Mouse (Mus musculus) limb, embryonic 13.5 days (tissue): ENCODE measurements around the gene Sh3glb1. TPM values are rescaled to one million over a fixed set of nuclear protein-coding genes. Genes with fewer than 3 reads are reported as not detected.
A peak's percentile ranks its signal among the peaks of the same experiment; 100 is the strongest.
"Not testable (repeated sequence)": the region's sequence is repeated elsewhere in the genome, so short reads cannot be mapped to it uniquely, and the experiment has no call there.

Experiments
- ATAC-seq: fragments of 200-750 bp; cut with Nextera tagmentation; 2 replicates; pipeline ENCODE4 v1.8.0; 2017; ENCODE audit warnings: low read depth, moderate number of reproducible peaks, moderate TSS enrichment; ENCODE audit not compliant: low FRiP score
- H3K27ac ChIP-seq: fragments of 300-500 bp; sonication (generic); 2 replicates; pipeline ENCODE4 v1.5.1; 2015; ENCODE audit warnings: inconsistent platforms, mild to moderate bottlenecking, moderate library complexity
- H3K27me3 ChIP-seq: fragments of 300-500 bp; sonication (generic); 2 replicates; pipeline ENCODE4 v1.6.1; 2015; ENCODE audit warnings: mild to moderate bottlenecking, inconsistent platforms
- H3K36me3 ChIP-seq: fragments of 300-500 bp; sonication (generic); 2 replicates; pipeline ENCODE4 v1.6.1; 2015; ENCODE audit warnings: inconsistent platforms, mild to moderate bottlenecking, moderate library complexity
- H3K4me1 ChIP-seq: fragments of 300-500 bp; sonication (generic); 2 replicates; pipeline ENCODE4 v1.6.1; 2015; ENCODE audit warnings: inconsistent platforms
- H3K4me2 ChIP-seq: fragments of 300-500 bp; sonication (generic); replicated peaks from 2 replicates; pipeline ENCODE4 v1.6.1; 2015; ENCODE audit warnings: inconsistent platforms, mild to moderate bottlenecking, moderate library complexity
- H3K4me3 ChIP-seq: fragments of 300-500 bp; sonication (generic); 2 replicates; pipeline ENCODE4 v1.5.1; 2015; ENCODE audit warnings: moderate library complexity, mild to moderate bottlenecking, inconsistent platforms
- H3K9ac ChIP-seq: fragments of 300-500 bp; sonication (generic); 2 replicates; pipeline ENCODE4 v1.6.1; 2015; ENCODE audit warnings: mild to moderate bottlenecking, inconsistent platforms
- H3K9me3 ChIP-seq: fragments of 300-500 bp; sonication (generic); 2 replicates; pipeline ENCODE4 v1.6.1; 2016; ENCODE audit warnings: inconsistent platforms
- WGBS: fragments of 180-500 bp; shearing (Covaris S2); methylation state at CpG from one replicate; pipeline ENCODE4 v1.1.7; 2015; 5-methylcytosine and 5-hydroxymethylcytosine counted together
- polyA plus RNA-seq: library from polyadenylated mRNA; unstranded; fragments of >200 nt; fragmentation: Nextera tagmentation; extraction: Ambion mirVana; gene quantifications from 2 replicates; pipeline ENCODE4 v1.2.1, GENCODE M21; 2015

The Sh3glb1 gene
- 116 and 126 TPM in 2 replicates for polyA plus RNA-seq

DNA sequence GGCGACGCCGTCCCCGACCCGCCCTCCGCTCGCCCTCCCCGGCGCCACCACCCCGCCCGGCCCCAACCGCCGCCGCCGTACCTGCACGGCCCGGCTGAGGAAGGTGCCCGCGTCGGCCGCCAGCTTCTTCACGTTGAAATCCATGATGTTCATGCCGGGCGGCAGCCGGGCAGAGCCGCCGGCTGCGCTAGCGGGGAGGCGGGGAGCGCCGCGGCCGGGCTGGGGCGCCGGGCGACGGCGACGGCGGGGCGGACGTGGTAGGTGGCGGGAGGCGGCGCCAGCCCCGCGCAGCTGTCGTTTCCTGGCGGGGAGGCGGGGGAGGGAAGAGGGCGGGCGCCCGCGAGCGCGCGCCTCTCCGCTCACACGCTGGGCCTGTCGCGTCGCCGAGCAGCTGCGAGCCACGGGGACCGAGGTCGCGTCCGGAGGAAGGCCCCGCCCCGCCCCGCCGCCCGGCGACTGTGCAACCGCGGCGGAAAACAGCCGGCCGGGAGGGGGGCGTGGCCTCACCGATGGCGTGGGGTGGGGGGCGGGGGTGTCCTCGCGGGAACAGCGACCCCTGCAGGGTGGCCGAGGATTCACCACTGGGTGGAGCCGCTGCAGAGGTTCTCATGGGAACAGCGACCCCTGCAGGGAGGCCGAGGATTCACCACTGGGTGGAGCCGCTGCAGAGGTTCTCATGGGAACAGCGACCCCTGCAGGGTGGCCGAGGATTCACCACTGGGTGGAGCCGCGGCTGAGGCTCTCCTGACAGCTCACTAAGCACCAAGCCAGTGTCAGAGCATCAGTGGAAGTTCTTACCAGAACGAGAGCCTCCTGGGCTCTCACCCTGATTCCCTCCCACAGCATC lies at the start of gene Sh3glb1:
Sh3glb1 (minus strand) TSS at position 435 of the 847 bp plus-strand sequence.
- peak within 1 kb of the TSS; percentile 85 for H3K4me3 ChIP-seq
- 1% methylated on average over 64 of the region's 98 CpGs for WGBS
- peak; percentile 92 for ATAC-seq
- peak within 1 kb of the TSS; percentile 93 for H3K9ac ChIP-seq
- no peaks in the 10 kb centered on the region for H3K9me3 ChIP-seq
- H3K4me1 ChIP-seq: peaks cover 45% of the 10 kb centered on the region
- peak within 1 kb of the TSS; percentile 88 for H3K4me2 ChIP-seq
- no peaks in the 10 kb centered on the region for H3K27me3 ChIP-seq
- peak within 1 kb of the TSS; percentile 98 for H3K27ac ChIP-seq
- no peaks in the 10 kb centered on the region for H3K36me3 ChIP-seq

DNA sequence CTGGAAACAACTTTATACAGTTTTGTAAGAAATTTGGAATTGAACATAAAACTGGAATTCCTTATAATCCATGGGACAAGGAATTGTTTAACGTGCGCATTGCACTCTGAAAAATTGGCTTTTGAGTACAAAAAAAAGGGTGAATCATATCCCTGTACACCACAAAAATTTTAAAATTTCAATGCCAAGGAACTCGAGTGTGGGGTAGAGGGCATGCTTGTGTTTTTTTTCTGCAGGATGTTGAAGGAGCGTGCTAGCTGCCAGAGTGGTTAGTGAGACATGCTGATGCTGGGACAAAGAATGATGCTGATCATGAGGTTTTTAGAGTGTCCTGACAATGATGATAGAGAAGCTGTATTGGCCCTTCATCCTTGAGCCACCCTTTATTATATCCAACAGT lies 45.0 kb upstream of the Sh3glb1 start:
- Histone ChIP-seq H3K36me3 (no peaks in the 10 kb centered on the region), H3K4me2 (no peak overlapping the region), H3K4me3 (no peak overlapping the region), H3K27me3 (no peaks in the 10 kb centered on the region), H3K9me3 (no peaks in the 10 kb centered on the region), H3K27ac (no peak overlapping the region), H3K4me1 (peaks cover 6% of the 10 kb centered on the region; the same call in 1 of the 2 replicates), H3K9ac (no peak overlapping the region)
- no peak for ATAC-seq
- 87% methylated on average over 4 of the region's 4 CpGs for WGBS

DNA sequence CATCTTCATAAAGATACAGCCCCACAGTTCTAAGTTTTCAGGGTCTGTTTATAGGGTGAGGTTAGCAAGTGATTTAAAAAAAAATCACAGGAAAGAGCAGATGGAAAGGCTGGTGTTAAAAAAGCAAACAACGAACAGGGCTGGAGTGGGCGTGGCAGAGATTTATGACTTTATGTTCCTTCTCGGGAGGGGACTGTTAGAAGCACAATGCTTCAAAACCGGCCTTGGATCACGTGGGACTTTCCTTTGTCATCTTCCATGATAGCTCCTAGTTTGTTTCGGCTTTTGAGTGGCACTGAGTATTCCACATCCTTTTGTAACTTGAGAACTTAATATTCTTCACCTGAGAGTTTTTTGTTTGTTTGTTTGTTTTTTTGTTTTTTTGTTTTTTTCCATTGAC lies 41.3 kb upstream of the Sh3glb1 start:
- H3K4me2 ChIP-seq: no peak overlapping the region
- H3K9ac ChIP-seq: no peak overlapping the region
- 33% methylated on average over 6 of the region's 6 CpGs for WGBS
- H3K4me1 ChIP-seq: peaks cover 6% of the 10 kb centered on the region; the same call in 1 of the 2 replicates
- H3K9me3 ChIP-seq: no peaks in the 10 kb centered on the region
- H3K4me3 ChIP-seq: no peak overlapping the region
- H3K36me3 ChIP-seq: no peaks in the 10 kb centered on the region
- ATAC-seq: no peak
- no peak overlapping the region for H3K27ac ChIP-seq
- H3K27me3 ChIP-seq: no peaks in the 10 kb centered on the region

DNA sequence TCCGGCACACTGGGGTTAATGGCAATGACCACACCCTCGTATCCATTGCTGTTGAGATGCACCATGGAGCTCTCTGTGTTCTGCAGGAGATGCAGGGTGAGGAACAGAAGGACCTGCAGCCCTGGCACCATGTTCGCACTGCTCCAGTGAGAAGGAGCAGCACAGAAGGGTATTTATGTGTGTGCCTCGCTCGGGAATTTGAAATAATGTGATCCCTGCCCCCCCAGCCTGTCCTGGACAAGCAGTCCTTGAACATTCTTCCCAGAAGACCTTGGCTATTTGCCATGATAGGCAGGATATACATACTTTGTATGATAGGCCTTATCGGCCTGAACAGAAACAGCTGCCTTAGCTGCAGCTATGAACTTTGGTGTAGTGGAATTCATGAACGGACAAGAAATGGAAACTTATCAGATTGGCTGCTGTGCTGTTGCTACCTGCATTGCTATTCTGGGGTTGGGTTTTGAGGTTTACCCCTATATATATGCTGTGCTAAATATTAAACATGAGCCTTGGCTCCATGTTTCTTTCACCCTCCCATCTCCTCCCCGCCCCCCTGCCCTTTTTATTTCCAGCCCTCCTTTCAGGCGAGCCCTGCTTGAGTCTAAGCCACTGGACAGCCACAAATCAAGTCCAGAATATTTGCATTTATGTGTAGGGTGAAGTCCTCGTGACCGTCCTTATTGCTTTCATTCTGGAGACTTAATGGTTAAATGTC lies 40.6 kb upstream of the Sh3glb1 start, which contains the start of gene Clca3a1:
Clca3a1 (minus strand) TSS at position 386 of the 718 bp plus-strand sequence.
- H3K9ac ChIP-seq: no peak within 1 kb of the TSS
- peaks cover 6% of the 10 kb centered on the region; the same call in 1 of the 2 replicates for H3K4me1 ChIP-seq
- no peak within 1 kb of the TSS for H3K4me3 ChIP-seq
- no peaks in the 10 kb centered on the region for H3K36me3 ChIP-seq
- H3K27ac ChIP-seq: no peak within 1 kb of the TSS
- no peaks in the 10 kb centered on the region for H3K9me3 ChIP-seq
- ATAC-seq: no peak
- no peaks in the 10 kb centered on the region for H3K27me3 ChIP-seq
- 71% methylated on average over 11 of the region's 11 CpGs for WGBS
- no peak within 1 kb of the TSS for H3K4me2 ChIP-seq

DNA sequence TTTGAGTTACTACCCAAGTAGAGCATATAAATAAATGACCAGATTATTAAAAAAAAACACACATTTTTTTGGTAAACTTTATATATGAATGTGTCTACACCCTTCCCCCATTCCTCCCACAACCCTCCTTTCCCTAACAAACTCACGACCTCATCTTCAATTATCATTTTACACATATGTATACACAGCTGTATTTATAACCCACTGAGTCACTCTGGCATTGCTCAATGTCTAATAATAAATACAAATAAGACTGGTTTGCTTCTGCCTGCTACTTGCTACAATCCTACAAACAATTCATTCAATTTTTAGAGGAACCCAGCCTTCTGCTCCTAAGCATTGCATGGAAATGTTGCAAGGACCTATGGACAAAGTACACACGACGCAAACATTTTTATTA lies 39.6 kb upstream of the Sh3glb1 start:
- Histone ChIP-seq H3K36me3 (no peaks in the 10 kb centered on the region), H3K27ac (no peak overlapping the region), H3K9ac (no peak overlapping the region), H3K4me2 (no peak overlapping the region), H3K9me3 (no peaks in the 10 kb centered on the region), H3K4me3 (no peak overlapping the region), H3K4me1 (peaks cover 6% of the 10 kb centered on the region; the same call in 1 of the 2 replicates), H3K27me3 (no peaks in the 10 kb centered on the region)
- ATAC-seq: no peak
- WGBS: 83% methylated on average over 3 of the region's 3 CpGs

DNA sequence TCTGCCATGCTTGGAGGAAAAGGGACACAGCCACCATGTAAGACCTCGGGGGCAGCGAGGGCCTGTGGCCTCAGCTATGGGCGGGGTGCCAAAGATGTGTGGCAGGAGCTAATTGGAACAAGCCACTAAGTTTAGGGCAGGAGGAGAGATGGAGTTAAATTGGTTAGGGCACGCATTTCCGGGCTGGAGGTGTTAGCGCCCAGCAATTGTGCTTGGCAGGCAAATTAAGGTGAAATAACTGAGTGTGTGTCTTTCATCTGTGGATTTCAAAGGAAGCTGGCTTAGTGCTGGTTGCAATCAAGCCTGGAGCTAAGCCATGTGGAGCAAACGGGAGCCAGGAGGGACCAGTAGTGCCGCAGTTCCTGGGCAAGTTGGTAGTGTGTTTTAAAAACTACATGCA lies 36.0 kb upstream of the Sh3glb1 start:
- not testable (repeated sequence) for H3K9ac ChIP-seq, H3K36me3 ChIP-seq, H3K27ac ChIP-seq, H3K4me2 ChIP-seq, H3K4me1 ChIP-seq, H3K27me3 ChIP-seq, H3K4me3 ChIP-seq, ATAC-seq, H3K9me3 ChIP-seq
- 30% methylated on average over 8 of the region's 8 CpGs for WGBS

DNA sequence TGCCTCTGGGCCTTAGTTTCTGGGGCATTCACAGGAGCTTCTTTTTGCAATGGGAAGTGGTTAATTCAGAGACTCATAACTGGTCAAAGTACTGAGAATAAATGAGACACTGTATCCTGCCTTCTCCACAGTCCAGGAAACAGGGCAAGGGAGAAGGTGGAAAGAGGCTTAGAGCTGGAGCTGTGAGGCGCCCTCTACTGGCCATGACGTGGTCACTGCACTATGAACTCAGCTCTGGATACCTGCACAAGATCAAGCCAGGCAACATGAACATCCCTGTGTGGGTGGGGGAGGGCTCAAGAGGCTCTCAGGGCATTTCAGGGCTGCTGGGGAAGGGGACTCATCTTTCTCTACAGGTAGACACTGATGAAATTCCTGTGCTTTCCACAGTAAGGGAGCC lies 33.0 kb upstream of the Sh3glb1 start:
- 3% methylated on average over 2 of the region's 2 CpGs for WGBS
- Histone ChIP-seq H3K4me2 (no peak overlapping the region), H3K4me1 (no peaks in the 10 kb centered on the region), H3K27me3 (no peaks in the 10 kb centered on the region), H3K9me3 (no peaks in the 10 kb centered on the region), H3K36me3 (no peaks in the 10 kb centered on the region), H3K4me3 (no peak overlapping the region), H3K27ac (no peak overlapping the region), H3K9ac (no peak overlapping the region)
- ATAC-seq: no peak

DNA sequence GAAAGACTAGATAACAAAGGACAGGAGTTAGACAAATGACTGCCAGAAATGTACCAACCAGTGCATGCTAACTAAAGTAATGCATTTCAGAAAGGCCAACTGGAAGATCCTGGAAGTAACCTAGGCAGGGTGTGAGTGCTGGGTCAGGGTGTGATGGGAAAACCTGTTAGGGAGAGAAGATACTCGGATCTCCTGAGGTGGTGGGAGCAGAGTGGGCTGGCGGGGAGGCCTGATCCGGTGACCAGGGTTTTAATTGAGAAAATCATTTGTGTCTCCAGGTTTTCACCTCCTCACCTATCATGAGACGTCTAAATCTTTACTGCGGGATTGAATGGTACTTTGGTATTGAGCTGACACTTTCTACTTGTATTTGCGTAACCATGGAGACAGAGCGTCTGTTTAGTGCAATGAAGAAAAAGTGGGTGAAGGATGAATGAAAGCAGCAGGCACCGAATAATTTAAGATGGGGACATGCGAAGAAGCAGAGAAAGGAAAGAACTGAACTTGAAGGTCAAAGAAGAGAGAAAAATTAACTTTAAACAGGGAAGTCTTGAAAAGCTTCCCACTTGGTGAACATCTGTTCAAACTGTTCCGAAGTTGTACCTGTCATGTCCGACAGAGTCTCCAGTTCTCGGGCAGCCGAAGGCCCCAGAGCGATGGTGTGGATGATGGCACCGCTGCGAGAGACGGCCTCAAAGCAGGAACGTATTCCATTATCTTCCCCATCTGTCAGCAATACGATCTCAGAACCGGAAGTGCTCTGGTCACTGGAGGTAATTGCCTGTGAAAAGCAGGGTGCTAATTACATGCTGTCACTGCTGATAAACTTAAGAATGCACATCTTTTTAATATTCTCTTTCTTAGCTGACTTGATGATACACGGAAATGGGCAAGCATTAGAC lies 29.2 kb upstream of the Sh3glb1 start:
- not testable (repeated sequence) for H3K4me2 ChIP-seq, ATAC-seq, H3K36me3 ChIP-seq

DNA sequence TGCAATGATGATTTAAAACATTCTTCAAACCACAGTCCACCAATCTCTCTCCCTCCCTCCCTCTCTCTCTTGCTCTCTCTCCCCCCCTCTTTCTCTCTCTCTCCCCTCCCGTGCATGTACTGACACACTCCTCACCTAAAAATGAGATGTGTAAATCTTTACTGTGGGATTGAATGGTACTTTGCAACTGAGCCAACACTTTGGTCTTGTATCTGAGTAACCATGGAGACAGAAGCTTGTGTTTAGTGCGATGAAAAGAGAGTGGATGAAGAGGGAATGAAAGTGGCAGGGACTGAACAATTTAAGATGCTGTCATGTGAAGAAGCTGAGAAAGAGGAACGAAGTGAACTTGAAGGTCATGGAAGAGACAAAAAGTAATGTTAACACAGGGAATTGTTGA lies 27.6 kb upstream of the Sh3glb1 start:
- not testable (repeated sequence) for H3K27me3 ChIP-seq, H3K36me3 ChIP-seq, H3K4me1 ChIP-seq, ATAC-seq, H3K4me3 ChIP-seq, H3K9me3 ChIP-seq, H3K9ac ChIP-seq, H3K4me2 ChIP-seq, H3K27ac ChIP-seq
- WGBS: 68% methylated on average over 3 of the region's 3 CpGs

More for the DNA sequence above, 29.2 kb upstream of the Sh3glb1 start:
- H3K4me1 ChIP-seq, H3K9me3 ChIP-seq, H3K4me3 ChIP-seq, H3K9ac ChIP-seq, H3K27me3 ChIP-seq, H3K27ac ChIP-seq: not testable (repeated sequence)
- 47% methylated on average over 19 of the region's 21 CpGs for WGBS

DNA sequence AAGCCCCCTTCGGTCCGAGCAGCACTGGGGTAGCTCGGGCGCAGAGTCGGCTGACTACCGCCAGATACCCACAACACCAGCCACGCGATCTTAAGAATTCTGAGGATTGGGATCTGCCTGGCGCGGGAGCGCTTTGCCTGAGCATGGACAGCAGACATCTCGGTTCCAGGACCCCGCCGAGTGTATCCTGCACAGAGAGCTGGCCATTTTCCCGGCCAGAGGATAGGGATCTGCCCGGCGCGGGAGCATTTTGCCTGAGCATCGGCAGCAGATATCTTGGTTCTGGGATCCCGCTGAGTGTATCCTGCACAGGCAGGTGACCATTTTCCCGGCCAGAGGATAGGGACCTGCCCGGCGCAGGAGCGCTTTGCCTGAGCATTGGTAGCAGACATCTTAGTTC lies 18.3 kb upstream of the Sh3glb1 start:
- H3K27ac ChIP-seq, ATAC-seq: not testable (repeated sequence)

DNA sequence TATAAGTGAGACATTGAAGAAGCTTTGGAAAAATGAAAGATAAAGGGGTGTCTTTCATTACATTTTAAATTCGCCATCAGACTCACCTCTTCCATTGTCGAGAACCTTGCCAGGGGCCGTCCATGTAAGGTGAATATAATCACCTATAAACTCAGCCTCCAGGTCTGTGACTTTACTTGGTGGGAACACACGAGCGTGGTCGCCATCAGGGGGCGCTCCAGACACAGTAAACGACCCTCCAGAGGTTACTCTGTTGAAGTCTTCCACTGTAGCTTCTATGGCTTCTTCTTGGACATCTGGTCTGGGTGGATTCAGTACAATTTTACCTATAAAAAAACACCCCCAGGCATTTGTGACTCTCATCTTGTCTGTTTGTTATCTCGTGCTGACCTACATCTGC lies 16.7 kb upstream of the Sh3glb1 start:
- no peak overlapping the region for H3K9ac ChIP-seq
- ATAC-seq: no peak
- H3K4me2 ChIP-seq: no peak overlapping the region
- H3K27me3 ChIP-seq: no peaks in the 10 kb centered on the region
- no peaks in the 10 kb centered on the region for H3K4me1 ChIP-seq
- 25% methylated on average over 9 of the region's 9 CpGs for WGBS
- H3K36me3 ChIP-seq: no peaks in the 10 kb centered on the region
- H3K9me3 ChIP-seq: no peaks in the 10 kb centered on the region
- H3K27ac ChIP-seq: no peak overlapping the region
- no peak overlapping the region for H3K4me3 ChIP-seq

More for the DNA sequence above, 18.3 kb upstream of the Sh3glb1 start:
- H3K4me3 ChIP-seq, H3K4me2 ChIP-seq, H3K36me3 ChIP-seq, H3K27me3 ChIP-seq, H3K4me1 ChIP-seq, H3K9me3 ChIP-seq, H3K9ac ChIP-seq: not testable (repeated sequence)
- 78% methylated on average over 24 of the region's 24 CpGs for WGBS
